Mouse (Mus musculus) kidney, adult 2 months (tissue): ENCODE measurements at regions not wholly inside any gene's neighbourhood (a gene's known extent, or its start where the extent isn't known, plus 50 kb on each side); places are given as distances from the start of the nearest gene placed in this dataset.

ENCODE experiments used
- DNase-seq: peaks from one replicate; pipeline ENCODE4 v3.0.0; 2021
- H3K27ac ChIP-seq: fragments of 200-500 bp; 2 replicates; pipeline ENCODE4 v1.5.1; 2012; ENCODE audit warnings: low read depth, low read length, control low read depth, inconsistent platforms; ENCODE audit not compliant: insufficient read depth
- H3K27me3 ChIP-seq: fragments of 200-500 bp; replicated peaks from 2 replicates; pipeline ENCODE4 v1.6.1; 2012; ENCODE audit warnings: mild to moderate bottlenecking, moderate library complexity, low read length, inconsistent platforms; ENCODE audit not compliant: control insufficient read depth, insufficient read depth
- H3K36me3 ChIP-seq: fragments of 200-500 bp; 2 replicates; pipeline ENCODE4 v1.6.1; 2012; ENCODE audit warnings: mild to moderate bottlenecking, moderate library complexity, low read length, inconsistent platforms; ENCODE audit not compliant: control insufficient read depth, insufficient read depth
- H3K4me1 ChIP-seq: fragments of 200-500 bp; 2 replicates; pipeline ENCODE4 v1.6.1; 2011; ENCODE audit warnings: low read length; ENCODE audit not compliant: control insufficient read depth, insufficient read depth
- H3K4me3 ChIP-seq: fragments of 200-500 bp; 2 replicates; pipeline ENCODE4 v1.5.1; 2011; ENCODE audit warnings: mild to moderate bottlenecking, low read depth, low read length, control low read depth; ENCODE audit not compliant: insufficient read depth
- CTCF ChIP-seq: fragments of 200-500 bp; conservative IDR thresholded peaks from 2 replicates; pipeline ENCODE4 v1.5.1; 2011; ENCODE audit warnings: low read depth, mild to moderate bottlenecking, control low read depth, low read length, moderate library complexity, mixed read lengths; ENCODE audit not compliant: insufficient read depth, insufficient read length
- POLR2A ChIP-seq: fragments of 200-500 bp; IDR thresholded peaks from one replicate; pipeline ENCODE4 v1.6.1; 2011; ENCODE audit warnings: low read depth, low read length, control low read depth
- WGBS: fragments of 180-500 bp; shearing (Covaris S2); methylation state at CpG from one replicate; pipeline ENCODE4 v1.1.7; 2018; 5-methylcytosine and 5-hydroxymethylcytosine counted together

DNA sequence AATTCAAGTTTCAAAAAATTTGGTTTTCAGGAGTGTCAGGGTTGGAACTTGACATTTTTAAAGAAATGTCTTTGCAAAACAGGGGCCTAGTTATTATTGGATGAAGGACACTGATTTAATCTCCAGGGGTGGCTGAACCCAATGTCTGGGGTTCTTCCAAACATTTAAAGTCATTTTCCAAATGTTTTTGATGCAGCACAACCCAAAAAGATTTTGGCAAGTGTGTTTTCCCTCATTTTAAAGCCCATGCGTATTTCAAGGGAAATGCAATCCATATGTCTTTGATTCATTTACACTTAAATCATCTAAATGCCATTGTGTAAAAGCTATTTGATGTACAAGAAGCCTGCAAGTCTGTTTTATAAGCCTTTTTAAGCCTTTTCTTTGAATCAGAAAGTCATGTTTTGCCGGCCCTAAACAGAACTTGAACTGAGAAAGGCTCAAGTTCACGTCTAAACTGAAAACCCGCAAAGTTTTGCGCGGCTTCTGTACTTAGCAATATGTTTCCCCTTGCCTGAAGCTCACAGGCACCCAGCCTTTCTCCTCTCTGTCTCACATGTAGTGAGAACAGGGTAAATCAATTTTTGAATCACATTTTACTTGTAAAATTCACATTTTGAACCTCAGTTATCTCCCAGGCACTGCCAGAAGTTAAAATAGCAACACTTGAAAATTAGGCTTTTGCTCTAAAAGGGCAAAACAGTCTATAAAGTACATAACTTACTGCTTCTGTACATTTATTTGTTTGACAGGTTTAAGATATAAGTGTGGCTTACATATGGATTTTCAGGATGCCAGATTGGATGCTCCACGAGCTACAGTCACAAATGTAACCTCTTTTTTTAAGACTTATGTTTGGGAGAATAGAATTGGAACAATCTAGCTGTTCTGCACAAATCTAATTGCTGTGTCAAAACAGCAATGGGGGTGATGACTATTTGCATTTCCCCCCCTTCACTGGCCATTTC is 370.9 kb upstream of the Mef2c start:
- no peak for DNase-seq
- Histone ChIP-seq H3K36me3 (no peaks in the 10 kb centered on the region), H3K4me3 (no peak overlapping the region), H3K27ac (no peak overlapping the region), H3K4me1 (0 out of 2 replicates have a peak, but pooled peaks cover 2% of the 10 kb centered on the region), H3K27me3 (no peaks in the 10 kb centered on the region)
- TF ChIP-seq CTCF (no peak), POLR2A (no peak)
- 84% methylated on average over 7 of the region's 7 CpGs for WGBS

DNA sequence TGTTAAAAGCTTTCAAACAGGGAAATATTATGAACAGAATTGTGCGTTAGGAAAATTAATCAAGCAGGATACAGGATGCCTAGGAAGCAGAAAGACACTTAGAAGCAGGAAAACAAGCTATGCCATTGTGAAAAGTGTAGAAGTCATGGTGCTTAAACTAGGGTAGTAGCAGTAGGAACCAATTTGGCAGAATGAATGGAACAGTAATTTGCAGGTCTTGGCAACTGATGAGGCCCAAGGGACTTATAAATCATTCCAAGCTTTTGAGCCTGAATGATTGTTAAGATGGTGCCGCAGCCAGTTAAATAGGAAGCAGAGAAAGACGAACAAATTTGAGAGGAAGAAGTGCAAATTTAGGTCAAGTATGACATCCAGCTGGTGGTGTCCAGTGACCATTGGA is 360.5 kb upstream of the Mef2c start:
- 46% methylated on average over 3 of the region's 3 CpGs for WGBS
- H3K4me1 ChIP-seq, result no peaks in the 10 kb centered on the region
- H3K27ac ChIP-seq, result no peak overlapping the region
- H3K27me3 ChIP-seq, result no peaks in the 10 kb centered on the region
- H3K4me3 ChIP-seq, result no peak overlapping the region
- no peaks in the 10 kb centered on the region for H3K36me3 ChIP-seq
- TF ChIP-seq POLR2A (no peak), CTCF (no peak)
- DNase-seq, result no peak

DNA sequence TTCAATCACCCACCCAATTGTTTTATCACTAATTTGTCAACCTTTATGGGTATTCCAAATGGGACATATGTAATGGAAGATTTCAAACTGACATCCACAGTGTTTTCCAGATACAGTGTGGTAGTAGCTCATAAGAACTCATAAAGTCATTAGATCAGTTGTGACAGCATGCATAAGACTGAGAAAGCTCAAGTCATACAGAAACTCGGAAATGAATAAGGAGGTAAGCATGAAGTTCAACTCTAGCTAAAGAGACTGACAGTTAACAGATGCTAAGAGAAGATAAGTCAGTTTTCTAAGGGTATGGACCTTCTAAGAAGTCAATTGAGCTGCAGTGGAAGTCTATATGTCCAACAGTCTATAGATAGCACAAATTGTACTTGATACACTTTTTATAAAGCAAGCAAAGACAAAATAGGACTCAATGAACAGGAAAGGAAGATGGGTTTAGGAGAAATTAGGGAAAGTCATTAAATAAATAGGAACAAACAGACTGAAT is 349.2 kb upstream of the Mef2c start:
- TF ChIP-seq POLR2A (no peak), CTCF (no peak)
- no peaks in the 10 kb centered on the region for H3K4me1 ChIP-seq
- no peaks in the 10 kb centered on the region for H3K27me3 ChIP-seq
- no peak for DNase-seq
- H3K27ac ChIP-seq, result no peak overlapping the region
- H3K36me3 ChIP-seq, result no peaks in the 10 kb centered on the region
- WGBS, result 57% methylated on average over 1 of the region's 1 CpGs
- no peak overlapping the region for H3K4me3 ChIP-seq

DNA sequence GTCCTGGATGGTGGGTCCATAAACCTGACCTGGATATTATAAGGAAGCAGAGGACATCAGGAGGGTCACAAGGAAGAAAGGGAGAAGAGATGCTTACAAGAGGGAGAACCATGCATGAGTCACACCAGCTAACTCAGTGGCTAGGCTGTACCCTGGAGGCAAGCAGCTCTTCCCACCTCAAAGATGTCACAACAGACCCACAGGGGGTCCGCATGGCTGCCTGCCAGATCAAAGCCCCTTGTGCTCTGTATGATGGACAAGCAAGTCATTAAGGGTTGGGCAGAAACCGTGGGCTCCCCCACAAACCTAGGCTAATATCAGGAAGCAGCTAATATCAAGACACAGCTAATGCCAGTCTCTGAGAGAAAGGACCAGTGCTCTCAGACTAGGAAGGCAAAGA is 343.9 kb upstream of the Mef2c start:
- TF ChIP-seq POLR2A (no peak), CTCF (no peak)
- H3K36me3 ChIP-seq, result no peaks in the 10 kb centered on the region
- no peaks in the 10 kb centered on the region for H3K4me1 ChIP-seq
- no peak for DNase-seq
- H3K27me3 ChIP-seq, result no peaks in the 10 kb centered on the region
- 51% methylated on average over 2 of the region's 2 CpGs for WGBS
- H3K27ac ChIP-seq, result no peak overlapping the region
- H3K4me3 ChIP-seq, result no peak overlapping the region

DNA sequence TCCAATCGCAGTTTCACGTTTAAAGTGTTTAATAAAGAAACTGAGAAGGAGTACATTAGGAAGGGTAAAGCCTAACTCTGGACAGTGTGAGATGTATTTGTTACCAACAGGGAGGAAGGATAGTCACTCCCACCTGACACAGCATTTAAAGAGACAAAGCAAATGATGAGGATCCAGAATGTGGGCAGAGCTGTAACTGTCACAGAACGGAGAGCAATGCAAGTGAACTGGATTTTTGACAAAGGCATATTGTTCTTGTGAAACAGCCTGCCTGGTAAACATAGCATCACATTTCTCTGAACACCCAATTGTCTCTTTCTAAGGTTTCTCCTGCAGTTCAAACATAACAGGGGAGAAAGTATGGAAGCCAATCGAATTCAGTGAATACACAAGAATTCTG is 341.1 kb upstream of the Mef2c start:
- WGBS, result 65% methylated on average over 4 of the region's 4 CpGs
- TF ChIP-seq CTCF (no peak), POLR2A (no peak)
- DNase-seq, result no peak
- Histone ChIP-seq H3K4me3 (no peak overlapping the region), H3K27me3 (no peaks in the 10 kb centered on the region), H3K27ac (no peak overlapping the region), H3K36me3 (no peaks in the 10 kb centered on the region), H3K4me1 (no peaks in the 10 kb centered on the region)

DNA sequence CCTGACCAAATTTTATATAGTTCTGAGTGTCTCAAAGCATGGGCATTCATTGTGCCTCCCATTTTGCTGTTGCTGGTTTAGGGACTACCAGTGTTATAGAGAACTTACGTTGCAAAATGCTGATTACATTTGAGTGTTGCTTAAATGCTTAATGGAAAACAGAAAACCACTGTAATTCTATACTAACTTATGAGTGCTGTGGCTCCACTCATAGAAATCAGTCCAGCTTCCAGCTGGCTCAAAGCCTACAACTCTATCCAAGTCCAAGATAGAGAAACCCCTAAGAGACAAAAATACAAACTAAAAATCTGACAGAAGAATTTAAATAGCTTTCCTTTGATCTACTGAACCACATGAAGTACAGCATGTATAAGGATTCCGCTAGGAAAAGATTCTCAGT is 328.7 kb upstream of the Mef2c start:
- 83% methylated on average over 2 of the region's 2 CpGs for WGBS
- no peak for TF ChIP-seq CTCF
- TF ChIP-seq POLR2A, result no peak
- Histone ChIP-seq H3K27me3 (no peaks in the 10 kb centered on the region), H3K36me3 (no peaks in the 10 kb centered on the region), H3K27ac (no peak overlapping the region), H3K4me3 (no peak overlapping the region), H3K4me1 (no peaks in the 10 kb centered on the region)
- DNase-seq, result no peak

DNA sequence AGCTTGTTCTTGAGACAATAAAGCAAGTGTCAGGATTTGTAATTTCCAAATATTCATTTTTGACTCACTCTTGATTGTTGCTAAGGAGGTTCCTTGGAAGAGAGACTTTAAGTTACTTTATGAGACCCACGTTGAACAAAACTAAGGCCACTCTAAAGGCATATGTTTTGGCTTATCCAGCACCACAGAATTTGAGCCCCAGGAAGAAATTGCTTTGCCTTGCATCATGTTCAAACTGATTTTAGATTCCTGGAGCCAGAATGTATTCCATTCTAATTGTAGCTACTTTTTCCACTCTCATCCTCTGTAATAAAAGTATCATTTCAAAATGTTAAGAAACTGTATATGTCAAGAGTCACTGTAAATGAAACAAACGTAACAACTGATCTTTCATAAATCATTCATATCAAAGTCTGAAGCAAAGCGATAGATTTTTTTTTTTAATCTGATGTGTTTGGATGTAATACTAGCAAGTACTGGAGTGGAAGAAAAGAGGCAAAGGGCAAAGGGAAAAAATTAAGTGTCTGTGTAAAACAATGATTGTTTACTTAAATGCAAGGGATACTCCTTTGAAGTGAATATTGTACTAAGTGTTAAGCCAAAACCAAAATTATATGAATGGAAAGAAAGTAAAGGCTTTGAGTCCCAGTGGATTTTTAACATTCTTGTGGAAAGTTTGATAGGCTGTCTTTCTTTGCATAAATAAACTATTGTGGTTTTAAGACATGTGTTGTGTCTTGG is 301.7 kb upstream of the Mef2c start:
- H3K27me3 ChIP-seq, result no peaks in the 10 kb centered on the region
- no peak overlapping the region for H3K27ac ChIP-seq
- TF ChIP-seq POLR2A (no peak), CTCF (no peak)
- H3K4me3 ChIP-seq, result no peak overlapping the region
- WGBS, result 67% methylated on average over 3 of the region's 3 CpGs
- no peak for DNase-seq
- no peaks in the 10 kb centered on the region for H3K4me1 ChIP-seq
- no peaks in the 10 kb centered on the region for H3K36me3 ChIP-seq
